Mouse (Mus musculus) midbrain, embryonic 10.5 days (tissue): ENCODE data around the gene Olfr983. TPM values are rescaled to one million over a fixed set of nuclear protein-coding genes. Genes with fewer than 3 reads are reported as not detected.

Experiments
- DNase-seq: peaks from one replicate; pipeline ENCODE4 v3.0.0-alpha.2; 2017; ENCODE audit warnings: low spot score
- H3K27ac ChIP-seq: fragments of 300-500 bp; sonication (generic); replicated peaks from 2 replicates; pipeline ENCODE4 v1.5.1; 2016; ENCODE audit warnings: mild to moderate bottlenecking
- H3K27me3 ChIP-seq: fragments of 300-500 bp; sonication (generic); 2 replicates; pipeline ENCODE4 v1.6.1; 2016; ENCODE audit warnings: low read depth, mild to moderate bottlenecking; ENCODE audit not compliant: poor library complexity, severe bottlenecking
- H3K36me3 ChIP-seq: fragments of 300-500 bp; sonication (generic); 2 replicates; pipeline ENCODE4 v1.6.1; 2016; ENCODE audit warnings: mild to moderate bottlenecking, moderate library complexity
- H3K4me1 ChIP-seq: fragments of 300-500 bp; sonication (generic); 2 replicates; pipeline ENCODE4 v1.6.1; 2016
- H3K4me3 ChIP-seq: fragments of 300-500 bp; sonication (generic); 2 replicates; pipeline ENCODE4 v1.5.1; 2016; ENCODE audit warnings: mild to moderate bottlenecking, moderate library complexity
- H3K9me3 ChIP-seq: fragments of 300-500 bp; sonication (generic); replicated peaks from 2 replicates; pipeline ENCODE4 v1.6.1; 2016; ENCODE audit warnings: mild to moderate bottlenecking
- WGBS: fragments of 180-500 bp; shearing (Covaris S2); methylation state at CpG from one replicate; pipeline ENCODE4 v1.1.7; 2016; 5-methylcytosine and 5-hydroxymethylcytosine counted together
- polyA plus RNA-seq: library from polyadenylated mRNA; unstranded; fragments of >200 nt; fragmentation: Nextera tagmentation; extraction: Ambion mirVana; gene quantifications from 2 replicates; pipeline ENCODE4 v1.2.1, GENCODE M21; 2016

Olfr983 gene
- polyA plus RNA-seq: not detected in 2 replicates

DNA sequence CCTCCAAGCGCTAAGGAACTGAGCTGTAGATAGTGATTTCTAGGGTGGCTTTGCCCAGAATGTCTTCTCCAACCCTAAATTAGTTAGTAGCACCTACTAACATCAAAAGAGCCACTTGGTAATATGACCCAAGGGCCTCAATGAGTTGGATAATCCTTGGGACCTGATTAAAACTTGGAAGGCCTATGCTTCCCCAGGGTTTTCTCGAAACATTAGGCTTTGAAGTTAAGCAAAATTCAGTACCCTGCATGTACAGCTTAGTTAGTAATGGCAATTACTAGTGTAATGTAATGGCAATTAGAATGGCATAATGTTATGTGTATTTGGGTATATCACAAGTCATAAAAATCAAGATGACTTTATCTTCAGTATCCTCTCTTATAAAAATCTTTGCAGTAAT is at the start of gene Olfr983:
TSS of gene Olfr983 (minus strand) at position 101 of the 400 bp plus-strand sequence.
- no peaks in the 10 kb centered on the region for H3K4me1 ChIP-seq
- H3K9me3 ChIP-seq: no peaks in the 10 kb centered on the region
- 81% methylated on average over 2 of the region's 2 CpGs for WGBS

DNA sequence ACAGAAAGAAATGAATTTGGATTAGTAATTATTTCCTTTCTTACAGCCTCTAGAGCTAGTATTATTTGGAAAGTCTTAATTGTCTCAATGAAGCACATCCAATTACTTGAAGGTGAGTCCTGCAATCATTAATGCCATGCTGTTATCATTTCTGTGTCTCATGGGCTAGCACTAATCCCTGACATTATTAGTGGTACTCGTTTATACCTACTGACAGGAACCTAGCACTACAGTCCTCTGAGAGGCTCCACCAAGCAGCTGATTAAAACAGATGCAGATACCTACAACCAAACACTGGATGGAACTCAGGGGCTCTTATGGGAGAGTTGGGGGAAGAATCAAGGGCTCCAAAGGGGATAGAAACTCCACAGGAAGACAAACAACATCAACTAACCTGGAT is 48.1 kb upstream of the Olfr983 start:
- Histone ChIP-seq H3K27me3 (no peaks in the 10 kb centered on the region), H3K4me3 (no peak overlapping the region), H3K4me1 (no peaks in the 10 kb centered on the region), H3K27ac (no peak overlapping the region), H3K9me3 (no peaks in the 10 kb centered on the region), H3K36me3 (no peaks in the 10 kb centered on the region)
- DNase-seq: no peak
- 73% methylated on average over 1 of the region's 1 CpGs for WGBS

More for the DNA sequence above, at the start of gene Olfr983:
- Histone ChIP-seq H3K36me3 (no peaks in the 10 kb centered on the region), H3K4me3 (no peak within 1 kb of the TSS), H3K27me3 (no peaks in the 10 kb centered on the region), H3K27ac (no peak within 1 kb of the TSS)
- no peak for DNase-seq

- no peaks in the 10 kb centered on the region for H3K4me1 ChIP-seq
- H3K4me3 ChIP-seq: no peak overlapping the region
- H3K27ac ChIP-seq: no peak overlapping the region
- H3K36me3 ChIP-seq: no peaks in the 10 kb centered on the region
- no peaks in the 10 kb centered on the region for H3K27me3 ChIP-seq
- WGBS: 71% methylated on average over 4 of the region's 4 CpGs
- no peak for DNase-seq
- no peaks in the 10 kb centered on the region for H3K9me3 ChIP-seq
Measured at GRCm38 (mm10) chr9:40139484-40139883, 46.1 kb upstream of the Olfr983 start.

DNA sequence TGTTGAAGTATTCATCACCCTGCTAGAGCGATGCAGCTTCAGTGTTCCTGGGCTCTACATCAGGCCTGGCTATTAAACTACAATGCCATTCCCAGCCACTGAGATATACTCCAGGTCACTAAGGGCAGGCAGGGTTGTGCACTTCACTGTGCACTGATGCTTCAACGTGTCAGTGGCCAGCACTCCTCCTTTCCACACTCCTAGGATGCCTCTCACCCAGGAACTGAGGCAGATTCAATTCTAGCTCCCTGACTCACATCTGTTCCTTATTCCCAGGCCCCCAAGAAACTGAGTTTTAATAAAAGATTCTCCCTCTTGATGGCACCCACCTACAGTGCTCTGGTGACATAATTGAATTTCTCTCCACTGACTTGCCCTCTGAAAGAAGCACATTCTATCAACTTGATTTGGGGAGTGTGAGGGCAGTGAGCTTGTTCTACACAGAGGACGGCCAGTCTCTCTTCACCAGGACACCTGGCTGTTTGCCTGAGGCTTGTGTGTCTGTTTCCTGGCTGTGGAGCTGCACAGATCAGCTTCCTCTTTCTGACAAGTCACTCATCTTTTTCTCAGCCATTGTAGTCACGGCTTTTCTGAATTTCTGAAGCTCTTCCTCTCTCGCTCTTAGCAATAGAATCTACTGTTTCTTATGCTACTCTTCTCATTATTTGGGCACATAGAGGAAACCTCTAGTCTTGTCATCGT is 43.7 kb upstream of the Olfr983 start:
- Histone ChIP-seq H3K27ac (no peak overlapping the region), H3K36me3 (no peaks in the 10 kb centered on the region), H3K27me3 (no peaks in the 10 kb centered on the region), H3K4me3 (no peak overlapping the region), H3K9me3 (no peaks in the 10 kb centered on the region), H3K4me1 (no peaks in the 10 kb centered on the region)
- 88% methylated on average over 6 of the region's 6 CpGs for WGBS
- no peak for DNase-seq

GRCm38 (mm10) chr9:40130556-40130955 is 37.2 kb upstream of the Olfr983 start:
- Histone ChIP-seq H3K9me3 (no peaks in the 10 kb centered on the region), H3K4me3 (no peak overlapping the region), H3K27ac (no peak overlapping the region), H3K4me1 (no peaks in the 10 kb centered on the region), H3K36me3 (no peaks in the 10 kb centered on the region), H3K27me3 (no peaks in the 10 kb centered on the region)
- 94% methylated on average over 1 of the region's 1 CpGs for WGBS
- no peak for DNase-seq

- Histone ChIP-seq H3K27me3 (no peaks in the 10 kb centered on the region), H3K27ac (no peak within 1 kb of the TSS), H3K36me3 (no peaks in the 10 kb centered on the region), H3K4me3 (no peak within 1 kb of the TSS), H3K4me1 (no peaks in the 10 kb centered on the region), H3K9me3 (no peaks in the 10 kb centered on the region)
- WGBS: 90% methylated on average over 1 of the region's 1 CpGs
- DNase-seq: no peak
Measured at GRCm38 (mm10) chr9:40130084-40130483, 36.7 kb upstream of the Olfr983 start, which contains the start of gene Olfr985. Gene Olfr985 (minus strand): TSS chr9:40130184.

DNA sequence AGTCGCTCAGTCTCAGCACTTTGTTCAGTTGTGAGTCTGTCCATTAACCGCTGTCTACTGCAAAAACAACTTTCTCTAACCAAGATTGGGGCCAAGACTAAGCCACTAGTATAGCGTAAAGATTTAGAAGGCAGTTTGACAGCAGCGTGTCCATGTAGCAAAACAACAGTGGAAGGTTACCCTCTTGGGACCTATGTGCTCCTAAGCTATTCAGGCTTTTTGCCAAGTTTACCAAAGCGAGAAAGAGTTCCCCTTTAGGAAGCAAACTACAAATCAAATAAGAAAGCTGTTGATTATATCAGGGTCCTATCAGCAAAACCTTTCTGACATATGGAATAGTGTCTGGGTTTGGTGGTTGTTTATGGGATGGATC is 23.9 kb upstream of the Olfr983 start:
- Histone ChIP-seq H3K4me3 (no peak overlapping the region), H3K36me3 (no peaks in the 10 kb centered on the region), H3K9me3 (no peaks in the 10 kb centered on the region), H3K4me1 (peaks cover 5% of the 10 kb centered on the region; the same call in 1 of the 2 replicates), H3K27me3 (no peaks in the 10 kb centered on the region), H3K27ac (no peak overlapping the region)
- WGBS: 88% methylated on average over 5 of the region's 5 CpGs
- DNase-seq: no peak

- H3K27ac ChIP-seq: no peak overlapping the region
- peaks cover 5% of the 10 kb centered on the region; the same call in 1 of the 2 replicates for H3K4me1 ChIP-seq
- H3K36me3 ChIP-seq: no peaks in the 10 kb centered on the region
- H3K27me3 ChIP-seq: no peaks in the 10 kb centered on the region
- no peak for DNase-seq
- 72% methylated on average over 10 of the region's 10 CpGs for WGBS
- H3K4me3 ChIP-seq: no peak overlapping the region
- H3K9me3 ChIP-seq: no peaks in the 10 kb centered on the region
Measured at GRCm38 (mm10) chr9:40116645-40117286, 23.4 kb upstream of the Olfr983 start.

DNA sequence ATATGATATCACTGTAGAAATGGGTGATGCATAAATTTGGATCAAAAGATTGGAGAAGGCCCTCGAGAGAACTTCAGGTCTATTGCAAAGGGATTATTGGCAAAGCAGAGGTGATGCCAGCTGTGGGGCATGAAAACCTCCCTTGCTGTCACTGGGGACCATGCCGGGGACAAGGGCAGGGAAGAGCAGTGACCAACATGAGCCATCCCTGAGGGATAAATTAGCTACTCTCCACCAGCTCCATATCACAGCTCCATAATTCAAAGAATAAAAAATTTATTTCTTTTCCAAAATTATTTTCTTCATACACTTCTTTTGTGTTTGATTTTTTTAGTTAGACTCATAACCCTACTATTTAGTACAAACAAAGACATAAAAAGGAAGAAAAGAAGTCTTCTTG is 20.7 kb upstream of the Olfr983 start, which contains the start of gene Olfr984:
TSS of gene Olfr984 (minus strand) at position 101 of the 400 bp plus-strand sequence.
- no peak for DNase-seq
- no peak within 1 kb of the TSS for H3K27ac ChIP-seq
- no peak within 1 kb of the TSS for H3K4me3 ChIP-seq
- no peaks in the 10 kb centered on the region for H3K27me3 ChIP-seq
- 82% methylated on average over 2 of the region's 2 CpGs for WGBS
- H3K9me3 ChIP-seq: no peaks in the 10 kb centered on the region
- no peaks in the 10 kb centered on the region for H3K36me3 ChIP-seq
- H3K4me1 ChIP-seq: peaks cover 5% of the 10 kb centered on the region; the same call in 1 of the 2 replicates

DNA sequence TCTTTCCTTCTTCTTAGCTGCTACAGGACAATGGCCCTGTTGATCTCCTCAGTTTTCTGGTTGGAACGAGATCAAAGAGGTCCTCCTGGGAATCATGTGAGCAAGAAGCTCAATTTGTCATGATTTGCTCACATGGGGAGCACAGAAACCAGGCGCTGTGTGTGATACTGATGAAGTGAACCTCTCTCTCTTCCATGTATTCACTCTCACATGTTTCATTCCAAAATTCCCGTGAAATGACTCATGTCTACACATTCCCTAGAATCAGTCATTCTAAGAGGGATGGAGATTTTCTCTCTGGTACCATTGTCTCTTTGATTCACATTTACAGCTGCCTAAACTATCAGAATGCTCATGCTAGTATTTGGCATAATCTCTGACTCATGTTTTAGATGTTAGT is 1.4 kb upstream of the Olfr983 start:
- DNase-seq: no peak
- no peaks in the 10 kb centered on the region for H3K27me3 ChIP-seq
- no peaks in the 10 kb centered on the region for H3K36me3 ChIP-seq
- H3K9me3 ChIP-seq: no peaks in the 10 kb centered on the region
- H3K27ac ChIP-seq: no peak overlapping the region
- no peak overlapping the region for H3K4me3 ChIP-seq
- WGBS: 71% methylated on average over 3 of the region's 3 CpGs
- H3K4me1 ChIP-seq: no peaks in the 10 kb centered on the region

GRCm38 (mm10) chr9:40073529-40073928 is 19.9 kb downstream of the Olfr983 start, which contains the start of gene Olfr982:
Gene Olfr982 (plus strand): TSS chr9:40073829.
- Histone ChIP-seq H3K27me3 (no peaks in the 10 kb centered on the region), H3K4me3 (no peak within 1 kb of the TSS), H3K27ac (no peak within 1 kb of the TSS), H3K9me3 (no peaks in the 10 kb centered on the region), H3K4me1 (no peaks in the 10 kb centered on the region), H3K36me3 (no peaks in the 10 kb centered on the region)
- DNase-seq: no peak
- WGBS: 84% methylated on average over 2 of the region's 2 CpGs

GRCm38 (mm10) chr9:40050138-40050537 is 43.3 kb downstream of the Olfr983 start:
- H3K9me3 ChIP-seq: no peaks in the 10 kb centered on the region
- H3K27ac ChIP-seq: no peak overlapping the region
- no peaks in the 10 kb centered on the region for H3K27me3 ChIP-seq
- no peak overlapping the region for H3K4me3 ChIP-seq
- WGBS: 92% methylated on average over 19 of the region's 19 CpGs
- DNase-seq: no peak
- no peaks in the 10 kb centered on the region for H3K4me1 ChIP-seq
- H3K36me3 ChIP-seq: no peaks in the 10 kb centered on the region
